20 mouse cellular contexts compared by ENCODE assay signal in genomic region chr8:41437445-41437844, GRCm38 (mm10). TPM values are rescaled to one million over a fixed set of nuclear protein-coding genes. Genes with fewer than 3 reads are reported as not detected.
DNase-seq lines count a peak whose midpoint lies in the region; ATAC-seq and TF ChIP-seq lines count a peak whose summit lies in the region.
"Had no signal": no experiment of that assay in that cellular context is flagged by ENCODE, and none has a peak within 500 bp of the region (broad histone marks: within the 10 kb centered on the region; RNA-seq: fewer than 3 reads in every experiment).

No protein-coding gene starts in this region.

- peak; percentile 46 for DNase-seq in lung, postnatal 0 days (ENCODE audit: low spot score)
- no peak for DNase-seq in lung, adult 18-20 months
- DNase-seq in R1 (ENCODE audit: low read depth, low spot score), result peak; percentile 36
- DNase-seq in urinary bladder, postnatal 10 days (ENCODE audit: low spot score), result no peak
- DNase-seq in midbrain, embryonic 11.5 days (ENCODE audit: low spot score, missing footprints), result no peak
- DNase-seq in urinary bladder, postnatal 4 days (ENCODE audit: low spot score in 2 of 2), result no peak
- DNase-seq: adrenal gland, postnatal 10 days; cerebellum, adult 9-11 months; kidney, adult 9 months; kidney, postnatal 4 days; lung, postnatal 4 days; retina, postnatal 1 day had no signal

- no peak overlapping the region for H3K4me2 ChIP-seq in intestine, postnatal 0 days (replicated peaks; ENCODE audit: low read depth)
- no peak overlapping the region for H3K4me2 ChIP-seq in intestine, embryonic 15.5 days (replicated peaks)
- no peak overlapping the region for H3K4me2 ChIP-seq in lung, postnatal 0 days (replicated peaks; ENCODE audit: low read depth, low read length)
- no peak overlapping the region for H3K4me2 ChIP-seq in midbrain, embryonic 11.5 days
- H3K4me2 ChIP-seq: heart, embryonic 15.5 days; limb, embryonic 13.5 days had no signal

- H3K9ac ChIP-seq in intestine, postnatal 0 days (ENCODE audit: low read depth, low read length), result no peak overlapping the region
- H3K9ac ChIP-seq in intestine, embryonic 15.5 days, result no peak overlapping the region
- H3K9ac ChIP-seq in lung, postnatal 0 days (replicated peaks; ENCODE audit: low read depth), result no peak overlapping the region
- H3K9ac ChIP-seq in midbrain, embryonic 11.5 days (ENCODE audit: low read length), result no peak overlapping the region
- H3K9ac ChIP-seq: heart, embryonic 15.5 days; limb, embryonic 13.5 days had no signal

- TF ChIP-seq CTCF in intestine, postnatal 0 days (IDR thresholded peaks at IDR 0.05; ENCODE audit: low read depth), result peak; percentile 58
- TF ChIP-seq CTCF in lung, postnatal 0 days (IDR thresholded peaks at IDR 0.05), result peak; percentile 58

- no peak overlapping the region for H3K4me3 ChIP-seq in intestine, postnatal 0 days (ENCODE audit: low read depth, low read length)
- no peak overlapping the region for H3K4me3 ChIP-seq in intestine, embryonic 15.5 days (replicated peaks)
- no peak overlapping the region for H3K4me3 ChIP-seq in lung, postnatal 0 days (ENCODE audit: low read depth, low read length)
- H3K4me3 ChIP-seq in midbrain, embryonic 11.5 days (ENCODE audit: low read depth, low read length), result no peak overlapping the region
- H3K4me3 ChIP-seq: heart, embryonic 15.5 days; hindbrain, embryonic 10.5 days; limb, embryonic 13.5 days; midbrain, embryonic 10.5 days had no signal

- H3K36me3 ChIP-seq in intestine, postnatal 0 days (ENCODE audit: control insufficient read depth, insufficient read depth), result no peaks in the 10 kb centered on the region
- no peaks in the 10 kb centered on the region for H3K36me3 ChIP-seq in intestine, embryonic 15.5 days
- no peaks in the 10 kb centered on the region for H3K36me3 ChIP-seq in lung, postnatal 0 days (ENCODE audit: insufficient read depth, low read length)
- H3K36me3 ChIP-seq in midbrain, embryonic 11.5 days (ENCODE audit: control insufficient read depth, insufficient read depth, low read length), result no peaks in the 10 kb centered on the region
- H3K36me3 ChIP-seq: heart, embryonic 15.5 days; hindbrain, embryonic 10.5 days; limb, embryonic 13.5 days; midbrain, embryonic 10.5 days had no signal

- 67% methylated on average over 1 of the region's 1 CpGs for WGBS in intestine, postnatal 0 days
- WGBS in intestine, embryonic 15.5 days, result 88% methylated on average over 1 of the region's 1 CpGs
- 68% methylated on average over 1 of the region's 1 CpGs for WGBS in lung, postnatal 0 days
- 79% methylated on average over 1 of the region's 1 CpGs for WGBS in midbrain, embryonic 11.5 days

- no peaks in the 10 kb centered on the region for H3K27me3 ChIP-seq in intestine, postnatal 0 days (replicated peaks; ENCODE audit: control insufficient read depth, insufficient read depth, low read length)
- H3K27me3 ChIP-seq in intestine, embryonic 15.5 days (replicated peaks), result no peaks in the 10 kb centered on the region
- H3K27me3 ChIP-seq in lung, postnatal 0 days (replicated peaks; ENCODE audit: insufficient read depth, low read length), result no peaks in the 10 kb centered on the region
- no peaks in the 10 kb centered on the region for H3K27me3 ChIP-seq in midbrain, embryonic 11.5 days (ENCODE audit: control insufficient read depth, insufficient read depth, low read length)

- no peaks in the 10 kb centered on the region for H3K4me1 ChIP-seq in intestine, postnatal 0 days (replicated peaks; ENCODE audit: control insufficient read depth, insufficient read depth, low read length)
- no peaks in the 10 kb centered on the region for H3K4me1 ChIP-seq in intestine, embryonic 15.5 days (replicated peaks)
- H3K4me1 ChIP-seq in lung, postnatal 0 days (ENCODE audit: insufficient read depth, low read depth, low read length), result no peaks in the 10 kb centered on the region
- H3K4me1 ChIP-seq in midbrain, embryonic 11.5 days (ENCODE audit: control insufficient read depth, insufficient read depth, low read length), result no peaks in the 10 kb centered on the region
- H3K4me1 ChIP-seq: heart, embryonic 15.5 days; limb, embryonic 13.5 days; midbrain, embryonic 10.5 days had no signal

- H3K9me3 ChIP-seq in intestine, postnatal 0 days (ENCODE audit: control insufficient read depth), result no peaks in the 10 kb centered on the region
- H3K9me3 ChIP-seq in intestine, embryonic 15.5 days, result no peaks in the 10 kb centered on the region
- no peaks in the 10 kb centered on the region for H3K9me3 ChIP-seq in lung, postnatal 0 days (ENCODE audit: low read length)
- no peaks in the 10 kb centered on the region for H3K9me3 ChIP-seq in midbrain, embryonic 11.5 days (ENCODE audit: control insufficient read depth, low read length)
- H3K9me3 ChIP-seq: heart, embryonic 15.5 days; hindbrain, embryonic 10.5 days; limb, embryonic 13.5 days; midbrain, embryonic 10.5 days had no signal

- H3K27ac ChIP-seq in intestine, postnatal 0 days (ENCODE audit: low read depth, low read length), result no peak overlapping the region
- H3K27ac ChIP-seq in intestine, embryonic 15.5 days, result no peak overlapping the region
- H3K27ac ChIP-seq in lung, postnatal 0 days (ENCODE audit: low read length), result no peak overlapping the region
- H3K27ac ChIP-seq in midbrain, embryonic 11.5 days (ENCODE audit: low read depth, low read length), result no peak overlapping the region
- H3K27ac ChIP-seq: heart, embryonic 15.5 days; hindbrain, embryonic 10.5 days; limb, embryonic 13.5 days; midbrain, embryonic 10.5 days had no signal

- TF ChIP-seq EP300 in lung, postnatal 0 days (IDR thresholded peaks at IDR 0.05), result no peak

- ATAC-seq in intestine, postnatal 0 days, result no peak
- no peak for ATAC-seq in intestine, embryonic 15.5 days
- ATAC-seq in lung, postnatal 0 days, result no peak
- no peak for ATAC-seq in midbrain, embryonic 11.5 days (ENCODE audit: low FRiP score)
- ATAC-seq: forebrain, embryonic 16.5 days; inflammation-experienced regulatory T-cells, adult 6 months had no signal

RNA-seq across cellular contexts. Expression of gene Frg1, which starts 20.6 kb away (rescaled TPM):
- 72.5 and 75.0 TPM in 2 replicates for polyA plus RNA-seq in intestine, postnatal 0 days (2015; fragmentation: Nextera tagmentation; extraction: Ambion mirVana)
- 71.9 and 84.6 TPM in 2 replicates for polyA plus RNA-seq in intestine, embryonic 15.5 days (2015; fragmentation: Nextera tagmentation; extraction: Ambion mirVana)
- polyA plus RNA-seq in lung, postnatal 0 days (2015; fragmentation: Nextera tagmentation; extraction: Ambion mirVana), result 84.8 and 87.0 TPM in 2 replicates
- 116 and 120 TPM in 2 replicates for polyA plus RNA-seq in midbrain, embryonic 11.5 days (2014; fragmentation: Nextera tagmentation; extraction: Ambion mirVana)

Comparison
In these comparisons a context has a peak if more than half of its experiments do, and no peak if none do; other contexts are left out.
1. DNase-seq: peak in lung, postnatal 0 days (single experiment) and R1 (single experiment); none in lung, adult 18-20 months (0 of 2), urinary bladder, postnatal 10 days (single experiment), midbrain, embryonic 11.5 days (single experiment) and urinary bladder, postnatal 4 days (0 of 2).